Comparison of ENCODE assay signal across 21 mouse cellular contexts in the genomic region with DNA sequence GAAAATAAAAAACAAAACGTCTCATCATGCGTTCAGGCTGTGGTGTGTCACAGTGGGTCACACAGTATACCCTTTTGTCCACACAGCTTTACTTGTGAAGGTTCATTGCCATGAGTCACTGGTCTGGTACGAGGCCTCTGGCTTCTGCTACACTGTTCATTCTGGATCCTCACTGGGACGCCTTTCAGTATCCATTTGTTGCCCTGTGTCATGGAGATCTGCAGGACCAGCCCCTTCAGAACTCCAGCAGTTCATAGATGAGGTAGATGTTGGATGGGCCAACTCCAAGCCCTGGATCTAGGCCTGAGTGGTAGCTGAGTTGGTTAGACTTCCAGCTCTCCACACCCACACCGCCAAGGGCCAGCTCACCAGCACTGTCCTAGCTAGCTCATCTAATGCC. TPM values are rescaled to one million over a fixed set of nuclear protein-coding genes. Genes with fewer than 3 reads are reported as not detected.
DNase-seq lines count a peak whose midpoint lies in the region; ATAC-seq and TF ChIP-seq lines count a peak whose summit lies in the region.
"Had no signal": no experiment of that assay in that cellular context is flagged by ENCODE, and none has a peak within 500 bp of the region (broad histone marks: within the 10 kb centered on the region; RNA-seq: fewer than 3 reads in every experiment).

No protein-coding gene starts in this region.

- intact Hi-C loops in heart, adult 2 months (cut with DNase I): no loop called here

- TF ChIP-seq EP300 in heart, adult 2 months (IDR thresholded peaks at IDR 0.05; ENCODE audit: insufficient read depth, low read depth, low read length): no peak

- no peaks in the 10 kb centered on the region for H3K27me3 ChIP-seq in heart, adult 2 months (ENCODE audit: control insufficient read depth, insufficient read depth, low read length)
- no peaks in the 10 kb centered on the region for H3K27me3 ChIP-seq in forebrain, embryonic 11.5 days (ENCODE audit: control insufficient read depth, insufficient read depth, low read length)
- H3K27me3 ChIP-seq: forebrain, embryonic 15.5 days; hindbrain, embryonic 12.5 days; hindbrain, embryonic 15.5 days had no signal

- 83% methylated on average over 5 of the region's 5 CpGs for WGBS in heart, adult 2 months
- WGBS in forebrain, embryonic 11.5 days: 87% methylated on average over 5 of the region's 5 CpGs

- no peak overlapping the region for H3K27ac ChIP-seq in heart, adult 2 months
- H3K27ac ChIP-seq in forebrain, embryonic 11.5 days (ENCODE audit: low read depth, low read length): no peak overlapping the region
- H3K27ac ChIP-seq: forebrain, embryonic 10.5 days; forebrain, embryonic 15.5 days; hindbrain, embryonic 12.5 days; hindbrain, embryonic 15.5 days had no signal

- H3K9ac ChIP-seq in heart, adult 2 months (ENCODE audit: low read depth, low read length): no peak overlapping the region
- no peak overlapping the region for H3K9ac ChIP-seq in forebrain, embryonic 11.5 days (ENCODE audit: low read length)
- H3K9ac ChIP-seq: forebrain, embryonic 15.5 days; hindbrain, embryonic 12.5 days; hindbrain, embryonic 15.5 days had no signal

- ATAC-seq in forebrain, embryonic 11.5 days (replicated peaks; ENCODE audit: low FRiP score): no peak
- ATAC-seq: forebrain, embryonic 15.5 days; intestine, postnatal 0 days had no signal

- H3K4me3 ChIP-seq in heart, adult 2 months: no peak overlapping the region
- H3K4me3 ChIP-seq in forebrain, embryonic 11.5 days (ENCODE audit: low read depth, low read length): no peak overlapping the region
- H3K4me3 ChIP-seq: forebrain, embryonic 10.5 days; forebrain, embryonic 15.5 days; hindbrain, embryonic 12.5 days; hindbrain, embryonic 15.5 days had no signal

- no peaks in the 10 kb centered on the region for H3K79me2 ChIP-seq in heart, adult 2 months (replicated peaks; ENCODE audit: control insufficient read depth, insufficient read depth, low read length)

- peaks cover 6% of the 10 kb centered on the region for H3K4me1 ChIP-seq in heart, adult 2 months (ENCODE audit: control insufficient read depth, insufficient read depth, low read length)
- H3K4me1 ChIP-seq in forebrain, embryonic 11.5 days (replicated peaks; ENCODE audit: control insufficient read depth, insufficient read depth, low read length): no peaks in the 10 kb centered on the region
- H3K4me1 ChIP-seq: forebrain, embryonic 10.5 days; forebrain, embryonic 15.5 days; hindbrain, embryonic 12.5 days; hindbrain, embryonic 15.5 days had no signal

- H3K4me2 ChIP-seq in forebrain, embryonic 11.5 days (ENCODE audit: low read depth, low read length, severe bottlenecking): no peak overlapping the region
- H3K4me2 ChIP-seq: forebrain, embryonic 15.5 days; heart, embryonic 11.5 days; hindbrain, embryonic 12.5 days; hindbrain, embryonic 15.5 days had no signal

- no peaks in the 10 kb centered on the region for H3K36me3 ChIP-seq in heart, adult 2 months (ENCODE audit: control insufficient read depth, insufficient read depth, low read length)
- H3K36me3 ChIP-seq in forebrain, embryonic 11.5 days (ENCODE audit: control insufficient read depth, insufficient read depth, low read length): no peaks in the 10 kb centered on the region
- H3K36me3 ChIP-seq: forebrain, embryonic 10.5 days; forebrain, embryonic 15.5 days; hindbrain, embryonic 12.5 days; hindbrain, embryonic 15.5 days had no signal

- TF ChIP-seq CTCF in heart, adult 2 months (IDR thresholded peaks at IDR 0.05): no peak

- no peak for TF ChIP-seq POLR2A in heart, adult 2 months (IDR thresholded peaks at IDR 0.05; ENCODE audit: insufficient read depth, low read depth, low read length)

- H3K9me3 ChIP-seq in forebrain, embryonic 11.5 days (ENCODE audit: control insufficient read depth, low read length): no peaks in the 10 kb centered on the region
- H3K9me3 ChIP-seq: forebrain, embryonic 10.5 days; forebrain, embryonic 15.5 days; hindbrain, embryonic 12.5 days; hindbrain, embryonic 15.5 days had no signal

- peak; percentile 85 for DNase-seq in heart, adult 11 months
- DNase-seq in heart, adult 2 months: no peak
- DNase-seq in 3134 (ENCODE audit: extremely low read depth, insufficient read length, low spot score): peak; percentile 74
- DNase-seq in 3T3-L1 (ENCODE audit: low read depth, low spot score): peak; percentile 74
- peak; percentile 78 for DNase-seq in NIH3T3 (ENCODE audit: low read depth)
- no peak for DNase-seq in embryo, embryonic 10.5 days (ENCODE audit: low spot score)
- no peak for DNase-seq in forebrain, embryonic 11.5 days (ENCODE audit: low spot score)
- DNase-seq: adrenal gland, postnatal 14 days; B cell, adult 2 months; cerebellum, adult 11-12 months; cerebellum, adult 8-10 months; cerebellum, postnatal 10 days; cerebellum, postnatal 36 days; gastrocnemius, postnatal 25 days; kidney, adult 2 months had no signal

RNA-seq across cellular contexts. Expression of a gene that starts 13.9 kb away (rescaled TPM):
- total RNA-seq in heart, adult 2 months (2021): 100 to 1,000 TPM; 115 to 120 TPM
- 89.4 and 117 TPM in 2 replicates for polyA plus RNA-seq in heart, adult 2 months (2012; rRNA removed)
- 60.5 and 66.9 TPM in 2 replicates for polyA plus RNA-seq in forebrain, embryonic 11.5 days (2014; fragmentation: Nextera tagmentation; extraction: Ambion mirVana)

Comparison
In these comparisons a context has a peak if more than half of its experiments do, and no peak if none do; other contexts are left out.
1. DNase-seq: peak in heart, adult 11 months (single experiment), 3134 (single experiment), 3T3-L1 (single experiment) and NIH3T3 (single experiment); none in heart, adult 2 months (0 of 2), embryo, embryonic 10.5 days (single experiment) and forebrain, embryonic 11.5 days (single experiment).